Mouse (Mus musculus) embryonic facial prominence, embryonic 14.5 days (tissue): ENCODE results near the gene Aqp8. TPM values are rescaled to one million over a fixed set of nuclear protein-coding genes. Genes with fewer than 3 reads are reported as not detected.

ENCODE experiments used
- ATAC-seq: fragments of 200-750 bp; cut with Nextera tagmentation; 2 replicates; pipeline ENCODE4 v1.8.0; 2017; ENCODE audit warnings: low read depth, moderate number of reproducible peaks, moderate TSS enrichment
- DNase-seq: peaks from one replicate; pipeline ENCODE4 v3.0.0-alpha.2; 2015; ENCODE audit warnings: low spot score
- H3K27ac ChIP-seq: fragments of 300-500 bp; sonication (generic); replicated peaks from 2 replicates; pipeline ENCODE4 v1.5.1; 2014; ENCODE audit warnings: low read depth, mild to moderate bottlenecking, low read length, moderate library complexity
- H3K27me3 ChIP-seq: fragments of 300-500 bp; sonication (generic); replicated peaks from 2 replicates; pipeline ENCODE4 v1.6.1; 2014; ENCODE audit warnings: low read length; ENCODE audit not compliant: control insufficient read depth, insufficient read depth
- H3K36me3 ChIP-seq: fragments of 300-500 bp; sonication (generic); 2 replicates; pipeline ENCODE4 v1.6.1; 2014; ENCODE audit warnings: low read length, mixed read lengths; ENCODE audit not compliant: control insufficient read depth, insufficient read depth
- H3K4me1 ChIP-seq: fragments of 300-500 bp; sonication (generic); 2 replicates; pipeline ENCODE4 v1.6.1; 2014; ENCODE audit warnings: antibody characterized with exemption, low read length; ENCODE audit not compliant: control insufficient read depth, insufficient read depth
- H3K4me2 ChIP-seq: fragments of 300-500 bp; sonication (generic); 2 replicates; pipeline ENCODE4 v1.6.1; 2014; ENCODE audit warnings: low read depth, mild to moderate bottlenecking, low read length, moderate library complexity, mixed read lengths
- H3K4me3 ChIP-seq: fragments of 300-500 bp; sonication (generic); 2 replicates; pipeline ENCODE4 v1.5.1; 2014; ENCODE audit warnings: low read depth, mild to moderate bottlenecking, low read length
- H3K9ac ChIP-seq: fragments of 300-500 bp; sonication (generic); 2 replicates; pipeline ENCODE4 v1.6.1; 2014; ENCODE audit warnings: low read depth, mild to moderate bottlenecking, low read length, moderate library complexity, mixed read lengths
- H3K9me3 ChIP-seq: fragments of 300-500 bp; sonication (generic); 2 replicates; pipeline ENCODE4 v1.6.1; 2016; ENCODE audit warnings: low read length; ENCODE audit not compliant: control insufficient read depth
- WGBS: fragments of 180-500 bp; shearing (Covaris S2); extraction: QIAGEN DNeasy Blood & Tissue Kit; methylation state at CpG from one replicate; pipeline ENCODE4 v1.1.7; 2014; 5-methylcytosine and 5-hydroxymethylcytosine counted together
- polyA plus RNA-seq: library from polyadenylated mRNA; unstranded; fragments of >200 nt; fragmentation: Nextera tagmentation; extraction: Ambion mirVana; gene quantifications from 2 replicates; pipeline ENCODE4 v1.2.1, GENCODE M21; 2014

The Aqp8 gene
- polyA plus RNA-seq, 1 experiment from 2014 or later = not detected

GRCm38 (mm10) chr7:123458309-123458708, 3.8 kb upstream of the Aqp8 start:
- WGBS = 94% methylated on average over 4 of the region's 4 CpGs
- Histone ChIP-seq H3K4me3 (no peak overlapping the region), H3K36me3 (no peaks in the 10 kb centered on the region), H3K4me1 (no peaks in the 10 kb centered on the region), H3K9ac (no peak overlapping the region), H3K27ac (no peak overlapping the region), H3K9me3 (no peaks in the 10 kb centered on the region), H3K27me3 (no peaks in the 10 kb centered on the region), H3K4me2 (no peak overlapping the region)
- ATAC-seq (no peak), DNase-seq (no peak)

- Histone ChIP-seq H3K9me3 (no peaks in the 10 kb centered on the region), H3K27ac (no peak overlapping the region), H3K4me1 (no peaks in the 10 kb centered on the region), H3K4me3 (no peak overlapping the region), H3K27me3 (no peaks in the 10 kb centered on the region), H3K4me2 (no peak overlapping the region), H3K9ac (no peak overlapping the region), H3K36me3 (no peaks in the 10 kb centered on the region)
- DNase-seq (no peak), ATAC-seq (no peak)
- 85% methylated on average over 4 of the region's 4 CpGs for WGBS
These were observed 2.8 kb upstream of the Aqp8 start for GRCm38 (mm10) chr7:123459247-123459646.

GRCm38 (mm10) chr7:123461316-123461715, 775 bp upstream of the Aqp8 start:
- no peaks in the 10 kb centered on the region for H3K9me3 ChIP-seq

GRCm38 (mm10) chr7:123463569-123463968, 1.5 kb downstream of the Aqp8 start:
- ATAC-seq = no peak
- WGBS = 75% methylated on average over 4 of the region's 4 CpGs

More at GRCm38 (mm10) chr7:123461316-123461715, 775 bp upstream of the Aqp8 start:
- Histone ChIP-seq H3K4me2 (no peak overlapping the region), H3K27me3 (no peaks in the 10 kb centered on the region), H3K27ac (no peak overlapping the region), H3K4me3 (no peak overlapping the region), H3K36me3 (no peaks in the 10 kb centered on the region), H3K9ac (no peak overlapping the region), H3K4me1 (no peaks in the 10 kb centered on the region)
- WGBS = 89% methylated on average over 4 of the region's 4 CpGs
- DNase-seq (no peak), ATAC-seq (no peak)

GRCm38 (mm10) chr7:123465692-123466387, 3.7 kb downstream of the Aqp8 start:
- Histone ChIP-seq H3K4me3 (no peak overlapping the region), H3K36me3 (no peaks in the 10 kb centered on the region), H3K9me3 (no peaks in the 10 kb centered on the region), H3K9ac (no peak overlapping the region), H3K4me2 (no peak overlapping the region), H3K27me3 (no peaks in the 10 kb centered on the region), H3K27ac (no peak overlapping the region), H3K4me1 (no peaks in the 10 kb centered on the region)
- WGBS = 34% methylated on average over 6 of the region's 6 CpGs
- ATAC-seq = peak; percentile 71; the same call in 1 of the 2 replicates
- DNase-seq = peak; percentile 82

More at GRCm38 (mm10) chr7:123463569-123463968, 1.5 kb downstream of the Aqp8 start:
- Histone ChIP-seq H3K27ac (no peak overlapping the region), H3K27me3 (no peaks in the 10 kb centered on the region), H3K9me3 (no peaks in the 10 kb centered on the region), H3K4me2 (no peak overlapping the region), H3K4me1 (no peaks in the 10 kb centered on the region), H3K36me3 (no peaks in the 10 kb centered on the region), H3K4me3 (no peak overlapping the region), H3K9ac (no peak overlapping the region)
- no peak for DNase-seq

GRCm38 (mm10) chr7:123467961-123468360, 5.9 kb downstream of the Aqp8 start:
- no peaks in the 10 kb centered on the region for H3K27me3 ChIP-seq
- H3K36me3 ChIP-seq = no peaks in the 10 kb centered on the region
- H3K4me3 ChIP-seq = no peak overlapping the region
- H3K27ac ChIP-seq = no peak overlapping the region
- no peak overlapping the region for H3K9ac ChIP-seq
- ATAC-seq (no peak), DNase-seq (no peak)
- 82% methylated on average over 1 of the region's 1 CpGs for WGBS
- H3K4me2 ChIP-seq = no peak overlapping the region
- H3K9me3 ChIP-seq = peaks cover 4% of the 10 kb centered on the region; the same call in 1 of the 2 replicates
- H3K4me1 ChIP-seq = no peaks in the 10 kb centered on the region

GRCm38 (mm10) chr7:123487703-123488102, 25.6 kb downstream of the Aqp8 start:
- 74% methylated on average over 5 of the region's 5 CpGs for WGBS
- Histone ChIP-seq H3K4me3 (no peak overlapping the region), H3K27ac (no peak overlapping the region), H3K27me3 (no peaks in the 10 kb centered on the region), H3K36me3 (0 out of 2 replicates have a peak, but pooled peaks cover 8% of the 10 kb centered on the region), H3K9ac (no peak overlapping the region), H3K4me2 (no peak overlapping the region), H3K4me1 (no peaks in the 10 kb centered on the region), H3K9me3 (no peaks in the 10 kb centered on the region)
- DNase-seq (peak; percentile 16), ATAC-seq (no peak)

- WGBS = 36% methylated on average over 19 of the region's 19 CpGs
- H3K36me3 ChIP-seq = peaks cover 21% of the 10 kb centered on the region
- H3K4me1 ChIP-seq = no peaks in the 10 kb centered on the region
- peak overlapping the region; percentile 71 for H3K4me3 ChIP-seq
- no peaks in the 10 kb centered on the region for H3K27me3 ChIP-seq
- peak overlapping the region; percentile 89 for H3K4me2 ChIP-seq
- H3K27ac ChIP-seq = 0 out of 2 replicates have a peak overlapping the region, but pooled peaks have one; percentile 12
- ATAC-seq (no peak), DNase-seq (no peak)
- H3K9me3 ChIP-seq = no peaks in the 10 kb centered on the region
- H3K9ac ChIP-seq = peak overlapping the region; percentile 79
These were observed 37.6 kb downstream of the Aqp8 start for GRCm38 (mm10) chr7:123499481-123500238.
